ENCODE assay signal across 19 mouse cellular contexts in the genomic region with DNA sequence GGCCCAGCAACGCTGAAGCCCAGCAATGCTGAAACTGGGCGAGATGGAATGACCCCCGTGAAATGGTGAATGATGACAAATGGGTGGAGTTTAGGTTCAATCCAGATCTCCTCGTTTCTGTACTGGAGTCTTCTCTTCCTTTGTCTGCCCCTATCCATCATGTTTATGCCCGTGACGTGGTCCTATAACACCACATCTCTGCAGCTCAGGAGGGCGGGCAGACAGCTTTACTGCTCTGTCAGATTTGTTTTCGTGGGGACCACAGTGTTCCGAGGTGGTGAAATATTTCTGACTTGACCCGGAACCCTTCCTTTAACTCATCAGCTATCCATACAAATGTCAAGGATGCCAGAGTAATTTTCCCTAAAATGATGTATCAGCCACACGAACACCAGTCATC.
"Had no signal": no experiment of that assay in that cellular context is flagged by ENCODE, and none has a peak within 500 bp of the region (broad histone marks: within the 10 kb centered on the region; RNA-seq: fewer than 3 reads in every experiment).

No protein-coding gene starts in this region.

- H3K9ac ChIP-seq: limb, embryonic 13.5 days; liver, embryonic 12.5 days; liver, embryonic 15.5 days; midbrain, embryonic 13.5 days had no signal

- H3K4me1 ChIP-seq: limb, embryonic 13.5 days; liver, embryonic 15.5 days had no signal

- H3K9me3 ChIP-seq: limb, embryonic 10.5 days; limb, embryonic 13.5 days; liver, embryonic 12.5 days; liver, embryonic 15.5 days; midbrain, embryonic 10.5 days; midbrain, embryonic 13.5 days had no signal

- DNase-seq: kidney, adult 18-20 months; layer of hippocampus, adult 9-11 months; liver; lung, adult 2 months; thymus, adult 18-20 months; thymus, postnatal 36 days had no signal

- ATAC-seq: inflammation-experienced regulatory T-cells, adult 6 months; intestine, embryonic 16.5 days; liver, embryonic 12.5 days; lung, postnatal 0 days; midbrain, embryonic 13.5 days; midbrain, embryonic 16.5 days had no signal

- H3K4me3 ChIP-seq: layer of hippocampus, adult 2 months; limb, embryonic 10.5 days; limb, embryonic 13.5 days; liver, embryonic 12.5 days; liver, embryonic 15.5 days; midbrain, embryonic 10.5 days; midbrain, embryonic 13.5 days; myocyte had no signal

- H3K27ac ChIP-seq: layer of hippocampus, adult 2 months; limb, embryonic 10.5 days; limb, embryonic 13.5 days; liver, embryonic 12.5 days; liver, embryonic 15.5 days; macrophage; midbrain, embryonic 10.5 days; midbrain, embryonic 13.5 days had no signal

- H3K4me2 ChIP-seq: limb, embryonic 13.5 days; liver, embryonic 12.5 days; liver, embryonic 15.5 days; midbrain, embryonic 13.5 days had no signal

- H3K36me3 ChIP-seq: limb, embryonic 10.5 days; limb, embryonic 13.5 days; liver, embryonic 12.5 days; liver, embryonic 15.5 days; midbrain, embryonic 10.5 days; midbrain, embryonic 13.5 days had no signal

- H3K27me3 ChIP-seq: limb, embryonic 13.5 days; liver, embryonic 12.5 days; liver, embryonic 15.5 days; midbrain, embryonic 13.5 days had no signal
